Mouse (Mus musculus) brown adipose tissue, adult 24 weeks (tissue): ENCODE measurements at regions not wholly inside any gene's neighbourhood (a gene's known extent, or its start where the extent isn't known, plus 50 kb on each side); places are given as distances from the start of the nearest gene placed in this dataset.
A peak's percentile ranks its signal among the peaks of the same experiment; 100 is the strongest.

Experiments used
- H3K27ac ChIP-seq: fragments of 200-500 bp; replicated peaks from 2 replicates; pipeline ENCODE4 v1.5.1; 2012; ENCODE audit warnings: low read depth, mild to moderate bottlenecking, low read length
- H3K4me1 ChIP-seq: fragments of 200-500 bp; 2 replicates; pipeline ENCODE4 v1.6.1; 2012; ENCODE audit warnings: low read length, mixed read lengths; ENCODE audit not compliant: control insufficient read depth, insufficient read depth, insufficient read length
- H3K4me3 ChIP-seq: fragments of 200-500 bp; 2 replicates; pipeline ENCODE4 v1.5.1; 2012; ENCODE audit warnings: low read depth, mild to moderate bottlenecking, low read length, moderate library complexity; ENCODE audit not compliant: insufficient read depth

- Histone ChIP-seq H3K27ac (no peak overlapping the region), H3K4me3 (no peak overlapping the region), H3K4me1 (no peaks in the 10 kb centered on the region)
Measured at GRCm38 (mm10) chr5:21109030-21109429, 53.3 kb upstream of the Ptpn12 start.

- Histone ChIP-seq H3K4me1 (no peaks in the 10 kb centered on the region), H3K4me3 (no peak overlapping the region), H3K27ac (no peak overlapping the region)
Measured at GRCm38 (mm10) chr5:21113377-21113776, 57.7 kb upstream of the Ptpn12 start.

GRCm38 (mm10) chr5:21115552-21115951 lies 59.8 kb upstream of the Ptpn12 start:
- no peak overlapping the region for H3K4me3 ChIP-seq
- peaks cover 5% of the 10 kb centered on the region; the same call in 1 of the 2 replicates for H3K4me1 ChIP-seq
- no peak overlapping the region for H3K27ac ChIP-seq

DNA sequence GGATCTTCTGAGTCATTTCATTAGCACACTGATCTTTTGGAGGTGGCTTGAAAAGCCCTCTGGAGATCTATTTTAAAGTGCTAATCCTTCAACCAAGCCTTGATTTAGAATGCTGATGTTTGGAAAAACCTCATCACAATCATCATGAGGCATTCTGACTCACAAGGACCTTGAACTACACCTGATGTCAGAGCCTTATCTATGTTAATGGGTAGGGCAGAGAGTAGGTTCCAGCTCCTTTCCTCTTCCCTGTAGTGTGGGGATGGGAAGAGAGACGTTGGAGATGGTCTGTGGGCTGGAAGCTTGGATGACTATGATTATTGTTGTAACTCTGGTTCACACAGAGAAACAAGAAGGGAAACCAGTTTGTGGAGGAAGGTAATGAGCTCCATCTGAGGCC lies 63.0 kb upstream of the Gsap start:
- Histone ChIP-seq H3K27ac (no peak overlapping the region), H3K4me1 (peaks cover 5% of the 10 kb centered on the region; the same call in 1 of the 2 replicates)

DNA sequence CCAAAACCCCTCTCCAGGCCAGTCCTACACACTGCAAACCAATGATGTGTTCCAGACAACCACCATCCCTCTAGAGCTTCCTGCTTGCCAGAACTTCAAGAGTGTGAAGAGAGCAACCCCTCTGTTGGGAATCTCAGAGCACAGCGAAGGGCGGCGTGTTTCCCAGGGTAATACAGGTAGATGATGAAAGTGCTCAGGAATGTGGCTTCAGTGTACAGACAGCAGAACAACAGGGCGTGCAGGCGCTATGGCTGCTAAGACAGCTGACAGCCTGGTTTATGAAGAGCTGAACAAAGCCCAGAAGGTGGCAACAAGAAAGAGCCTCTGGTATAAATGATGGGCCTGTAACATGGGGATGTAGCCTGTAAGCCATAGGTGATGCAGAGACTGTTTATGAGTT lies 61.0 kb upstream of the Gsap start:
- Histone ChIP-seq H3K27ac (no peak overlapping the region), H3K4me3 (no peak overlapping the region), H3K4me1 (peaks cover 3% of the 10 kb centered on the region; the same call in 1 of the 2 replicates)

More for the DNA sequence above, 63.0 kb upstream of the Gsap start:
- no peak overlapping the region for H3K4me3 ChIP-seq

DNA sequence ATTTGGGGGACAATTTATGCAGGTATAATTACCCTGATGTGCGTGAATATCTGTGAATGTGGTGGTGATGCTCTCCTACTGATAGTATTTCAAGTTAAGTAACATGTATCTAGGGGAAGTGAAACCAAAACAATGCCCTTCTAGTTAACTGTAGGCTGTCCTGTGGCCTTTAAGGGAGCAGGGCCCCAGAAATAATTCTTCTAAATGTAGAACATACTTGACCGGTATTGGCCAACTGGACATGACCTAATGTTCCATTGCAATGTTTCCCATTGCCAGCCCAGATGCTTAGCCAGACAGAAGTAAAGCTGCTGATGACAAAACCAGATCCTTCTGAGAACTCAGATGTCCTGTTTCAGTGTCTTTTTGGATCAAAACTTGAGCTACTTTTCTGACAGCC lies 54.9 kb upstream of the Gsap start:
- Histone ChIP-seq H3K4me3 (no peak overlapping the region), H3K4me1 (peaks cover 3% of the 10 kb centered on the region; the same call in 1 of the 2 replicates), H3K27ac (peak overlapping the region; percentile 66)

DNA sequence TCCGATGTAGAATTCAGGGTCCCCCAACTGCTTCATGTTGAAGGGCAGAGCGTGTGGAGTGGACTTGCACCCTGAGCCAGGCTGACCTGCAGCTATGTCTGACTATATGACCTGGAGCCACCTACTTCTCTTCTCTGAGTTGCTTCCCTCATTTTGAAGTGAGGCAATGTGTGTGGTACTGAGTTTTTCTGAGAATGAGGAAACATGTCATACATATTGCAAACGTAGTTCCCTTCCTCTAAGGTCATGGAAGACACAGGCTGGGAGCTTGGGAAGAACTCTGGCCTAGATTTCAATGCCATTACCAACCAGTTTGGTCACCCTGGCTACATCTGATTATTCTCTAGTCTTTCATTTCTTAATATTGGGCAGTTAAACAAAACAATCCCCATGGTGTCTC lies 54.1 kb upstream of the Gsap start:
- H3K4me3 ChIP-seq = no peak overlapping the region
- peak overlapping the region; percentile 66 for H3K27ac ChIP-seq
- peaks cover 5% of the 10 kb centered on the region; the same call in 1 of the 2 replicates for H3K4me1 ChIP-seq

DNA sequence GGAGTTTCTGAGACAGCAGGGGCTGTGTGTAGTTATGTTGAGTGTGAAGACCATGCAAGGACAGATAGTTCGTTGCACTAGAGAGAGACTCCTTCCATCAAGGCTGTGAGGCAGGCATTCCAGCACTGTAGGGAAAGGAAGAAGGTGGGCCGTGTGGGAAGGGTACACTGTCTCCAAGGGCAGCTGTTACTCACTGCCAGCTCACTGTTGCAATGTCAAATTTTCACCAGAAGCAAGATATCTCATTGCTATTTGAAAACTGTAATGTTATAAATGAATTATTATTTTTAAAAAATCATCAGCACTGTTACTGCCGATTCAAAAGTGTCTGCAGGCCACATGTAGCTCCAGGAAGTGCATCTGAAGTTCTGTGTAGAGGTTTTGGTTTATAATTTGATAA lies 50.6 kb upstream of the Gsap start:
- H3K27ac ChIP-seq = no peak overlapping the region
- no peak overlapping the region for H3K4me3 ChIP-seq
- peaks cover 2% of the 10 kb centered on the region; the same call in 1 of the 2 replicates for H3K4me1 ChIP-seq

- H3K4me3 ChIP-seq = no peak overlapping the region
- peaks cover 2% of the 10 kb centered on the region; the same call in 1 of the 2 replicates for H3K4me1 ChIP-seq
- H3K27ac ChIP-seq = peak overlapping the region; percentile 40; the same call in 1 of the 2 replicates
Measured at GRCm38 (mm10) chr5:21136081-21136480, 50.0 kb upstream of the Gsap start.
